Mouse (Mus musculus) myocyte (in vitro differentiated cells): Measurements from ENCODE around the gene Tmem82. TPM values are rescaled to one million over a fixed set of nuclear protein-coding genes. Genes with fewer than 3 reads are reported as not detected.
A peak's percentile ranks its signal among the peaks of the same experiment; 100 is the strongest.

Experiments used
- H3K27me3 ChIP-seq: one replicate; pipeline ENCODE4 v1.6.1; 2011; ENCODE audit not compliant: control insufficient read depth, insufficient read depth, insufficient read length
- H3K36me3 ChIP-seq: one replicate; pipeline ENCODE4 v1.6.1; 2011; ENCODE audit not compliant: control insufficient read depth, insufficient read depth
- H3K4me2 ChIP-seq: one replicate; pipeline ENCODE4 v1.6.1; 2011; ENCODE audit warnings: low read depth, control low read depth
- H3K4me3 ChIP-seq: one replicate; pipeline ENCODE4 v1.5.1; 2011; ENCODE audit warnings: mild to moderate bottlenecking, control low read depth, moderate library complexity
- H3K79me2 ChIP-seq: one replicate; pipeline ENCODE4 v1.6.1; 2011; ENCODE audit not compliant: control insufficient read depth, insufficient read depth
- H3ac ChIP-seq: one replicate; pipeline ENCODE4 v1.6.1; 2011; ENCODE audit not compliant: control insufficient read depth, insufficient read length
- CEBPB ChIP-seq: IDR thresholded peaks from 2 replicates; pipeline ENCODE4 v1.6.1; 2011; ENCODE audit warnings: mild to moderate bottlenecking, moderate library complexity; ENCODE audit not compliant: poor library complexity, insufficient read depth, severe bottlenecking
- E2F4 ChIP-seq: IDR thresholded peaks from one replicate; pipeline ENCODE4 v1.6.1; 2011; ENCODE audit warnings: mild to moderate bottlenecking, control low read depth, moderate library complexity; ENCODE audit not compliant: insufficient read depth
- MAX ChIP-seq: IDR thresholded peaks from one replicate; pipeline ENCODE4 v1.6.1; 2011; ENCODE audit warnings: low read depth, mild to moderate bottlenecking, control low read depth
- MYOD1 ChIP-seq, 3 experiments: IDR thresholded peaks; one replicate each; pipeline ENCODE4 v1.6.1; 2011; ENCODE audit warnings: control low read depth in 2 of 3, low read depth in 2 of 3, mild to moderate bottlenecking in 2 of 3, moderate library complexity in 1 of 3; ENCODE audit not compliant: insufficient read length in 2 of 3, control insufficient read depth in 1 of 3
- MYOG ChIP-seq, 3 experiments: IDR thresholded peaks; one replicate each; pipeline ENCODE4 v1.6.1; 2011; ENCODE audit warnings: control low read depth in 2 of 3, low read depth in 2 of 3, mild to moderate bottlenecking in 2 of 3; ENCODE audit not compliant: insufficient read length in 2 of 3, control insufficient read depth in 1 of 3, insufficient read depth in 1 of 3
- POLR2A ChIP-seq: IDR thresholded peaks from one replicate; pipeline ENCODE4 v1.6.1; 2011; ENCODE audit warnings: low read depth, mild to moderate bottlenecking, control low read depth, moderate library complexity; ENCODE audit not compliant: insufficient read length
- POLR2AphosphoS2 ChIP-seq: IDR thresholded peaks from one replicate; pipeline ENCODE4 v1.6.1; 2011; ENCODE audit warnings: low read depth, control low read depth; ENCODE audit not compliant: insufficient read length
- REST ChIP-seq: IDR thresholded peaks from one replicate; pipeline ENCODE4 v1.6.1; 2011; ENCODE audit warnings: mild to moderate bottlenecking, control low read depth, moderate library complexity; ENCODE audit not compliant: insufficient read depth, insufficient read length
- SRF ChIP-seq: IDR thresholded peaks from one replicate; pipeline ENCODE4 v1.6.1; 2011; ENCODE audit warnings: low read depth; ENCODE audit not compliant: control insufficient read depth, insufficient read length
- TCF12 ChIP-seq: IDR thresholded peaks from one replicate; pipeline ENCODE4 v1.6.1; 2011; ENCODE audit warnings: mild to moderate bottlenecking, control low read depth; ENCODE audit not compliant: poor library complexity, insufficient read depth, severe bottlenecking
- TCF3 ChIP-seq: IDR thresholded peaks from one replicate; pipeline ENCODE4 v1.6.1; 2011; ENCODE audit warnings: low read depth, control low read depth; ENCODE audit not compliant: insufficient read length
- USF1 ChIP-seq: IDR thresholded peaks from one replicate; pipeline ENCODE4 v1.6.1; 2011; ENCODE audit warnings: low read depth, mild to moderate bottlenecking, control low read depth, moderate library complexity
- polyA plus RNA-seq: library from polyadenylated mRNA; unstranded; fragments of >200 nt; fragmentation: generic; extraction: Trizol; gene quantifications from one replicate; pipeline ENCODE4 v1.2.1, GENCODE M21; 2012; ENCODE audit warnings: missing spikeins

Gene Tmem82
- polyA plus RNA-seq, 1 experiment: 0.02 TPM

- Histone ChIP-seq H3K27me3 (no peaks in the 10 kb centered on the region), H3K4me3 (no peak overlapping the region), H3K4me2 (peak overlapping the region; percentile 49), H3ac (no peak overlapping the region), H3K36me3 (no peaks in the 10 kb centered on the region), H3K79me2 (no peaks in the 10 kb centered on the region)
- TF ChIP-seq MAX (no peak), MYOG (IDR thresholded peaks at IDR 0.05; ENCODE audit: control insufficient read depth in 1 of 3, insufficient read depth in 1 of 3, insufficient read length in 2 of 3, low read depth in 2 of 3) (no peak), POLR2AphosphoS2 (no peak), MYOD1 (IDR thresholded peaks at IDR 0.05; ENCODE audit: control insufficient read depth in 1 of 3, insufficient read length in 2 of 3, low read depth in 2 of 3) (no peak), SRF (no peak), USF1 (no peak), TCF12 (no peak)
Measured at GRCm38 (mm10) chr4:141572668-141573358, 45.6 kb downstream of the Tmem82 start.

- Histone ChIP-seq H3K4me2 (no peak overlapping the region), H3K79me2 (no peaks in the 10 kb centered on the region), H3K4me3 (no peak overlapping the region), H3ac (no peak overlapping the region), H3K27me3 (no peaks in the 10 kb centered on the region), H3K36me3 (no peaks in the 10 kb centered on the region)
- no peak for TF ChIP-seq CEBPB
- no peak for TF ChIP-seq MYOG (IDR thresholded peaks at IDR 0.05; ENCODE audit: control insufficient read depth in 1 of 3, insufficient read depth in 1 of 3, insufficient read length in 2 of 3, low read depth in 2 of 3)
- TF ChIP-seq TCF3: no peak
- TF ChIP-seq TCF12: no peak
- no peak for TF ChIP-seq USF1
- TF ChIP-seq E2F4: no peak
- no peak for TF ChIP-seq REST
- TF ChIP-seq MYOD1 (IDR thresholded peaks at IDR 0.05; ENCODE audit: control insufficient read depth in 1 of 3, insufficient read length in 2 of 3, low read depth in 2 of 3): no peak
- TF ChIP-seq POLR2A: no peak
- no peak for TF ChIP-seq POLR2AphosphoS2
- TF ChIP-seq SRF: no peak
Measured at GRCm38 (mm10) chr4:141571934-141572333, 46.5 kb downstream of the Tmem82 start.

- H3K36me3 ChIP-seq: no peaks in the 10 kb centered on the region
- no peak overlapping the region for H3ac ChIP-seq
- H3K27me3 ChIP-seq: no peaks in the 10 kb centered on the region
- peak overlapping the region; percentile 51 for H3K4me2 ChIP-seq
- TF ChIP-seq TCF3: peak; percentile 66
- peak; percentile 40 for TF ChIP-seq TCF12
- no peak for TF ChIP-seq SRF
- TF ChIP-seq MYOD1 (IDR thresholded peaks at IDR 0.05; ENCODE audit: control insufficient read depth in 1 of 3, insufficient read length in 2 of 3, low read depth in 2 of 3): peak in 2 of 3 experiments; percentile 73 to 97
- no peak for TF ChIP-seq USF1
- TF ChIP-seq MAX: no peak
- no peak for TF ChIP-seq POLR2A
- no peak for TF ChIP-seq REST
- TF ChIP-seq MYOG (IDR thresholded peaks at IDR 0.05; ENCODE audit: control insufficient read depth in 1 of 3, insufficient read depth in 1 of 3, insufficient read length in 2 of 3, low read depth in 2 of 3): peak in 2 of 3 experiments; percentile 87 to 95
- no peak for TF ChIP-seq CEBPB
- TF ChIP-seq POLR2AphosphoS2: no peak
- TF ChIP-seq E2F4: no peak
- no peak overlapping the region for H3K4me3 ChIP-seq
- H3K79me2 ChIP-seq: no peaks in the 10 kb centered on the region
Measured at GRCm38 (mm10) chr4:141571337-141571739, 47.1 kb downstream of the Tmem82 start.

- H3ac ChIP-seq: no peak overlapping the region
- H3K79me2 ChIP-seq: no peaks in the 10 kb centered on the region
- TF ChIP-seq TCF12 (no peak), SRF (no peak), MAX (no peak), MYOG (IDR thresholded peaks at IDR 0.05; ENCODE audit: control insufficient read depth in 1 of 3, insufficient read depth in 1 of 3, insufficient read length in 2 of 3, low read depth in 2 of 3) (no peak), POLR2A (no peak), CEBPB (no peak), POLR2AphosphoS2 (no peak), REST (no peak), TCF3 (no peak), USF1 (no peak), E2F4 (no peak), MYOD1 (IDR thresholded peaks at IDR 0.05; ENCODE audit: control insufficient read depth in 1 of 3, insufficient read length in 2 of 3, low read depth in 2 of 3) (no peak)
- H3K4me2 ChIP-seq: peak overlapping the region; percentile 51
- no peaks in the 10 kb centered on the region for H3K36me3 ChIP-seq
- no peaks in the 10 kb centered on the region for H3K27me3 ChIP-seq
- H3K4me3 ChIP-seq: no peak overlapping the region
Measured at GRCm38 (mm10) chr4:141570821-141571220, 47.6 kb downstream of the Tmem82 start.

- no peak overlapping the region for H3ac ChIP-seq
- TF ChIP-seq SRF (no peak), MAX (no peak), TCF3 (peak; percentile 22), POLR2AphosphoS2 (no peak), MYOD1 (IDR thresholded peaks at IDR 0.05; ENCODE audit: control insufficient read depth in 1 of 3, insufficient read length in 2 of 3, low read depth in 2 of 3) (peak in 1 of 3 experiments; percentile 73), POLR2A (no peak), E2F4 (no peak), MYOG (IDR thresholded peaks at IDR 0.05; ENCODE audit: control insufficient read depth in 1 of 3, insufficient read depth in 1 of 3, insufficient read length in 2 of 3, low read depth in 2 of 3) (peak in 1 of 3 experiments; percentile 79), TCF12 (no peak), CEBPB (no peak), USF1 (peak; percentile 15), REST (no peak)
- H3K4me2 ChIP-seq: no peak overlapping the region
- H3K4me3 ChIP-seq: no peak overlapping the region
- no peaks in the 10 kb centered on the region for H3K36me3 ChIP-seq
- no peaks in the 10 kb centered on the region for H3K27me3 ChIP-seq
- H3K79me2 ChIP-seq: no peaks in the 10 kb centered on the region
Measured at GRCm38 (mm10) chr4:141570004-141570403, 48.4 kb downstream of the Tmem82 start.
